Mouse (Mus musculus): ENCODE data around the gene Rhebl1.

GRCm38 (mm10) chr15:98922581-98922980 lies 28.2 kb upstream of the Rhebl1 start:
- TF ChIP-seq TAL1 (IDR thresholded peaks at IDR 0.05; ENCODE audit: low read length) (no peak), GATA1 (IDR thresholded peaks at IDR 0.05; ENCODE audit: low read length) (no peak)
